Mouse (Mus musculus) forebrain, embryonic 13.5 days (tissue): Measurements from ENCODE around the gene Dnajc16. TPM values are rescaled to one million over a fixed set of nuclear protein-coding genes. Genes with fewer than 3 reads are reported as not detected.

ENCODE experiments used
- ATAC-seq: fragments of 200-750 bp; cut with Nextera tagmentation; 2 replicates; pipeline ENCODE4 v1.8.0; 2017
- H3K27ac ChIP-seq: fragments of 300-500 bp; sonication (generic); 2 replicates; pipeline ENCODE4 v1.5.1; 2015; ENCODE audit warnings: inconsistent platforms, mild to moderate bottlenecking, moderate library complexity
- H3K27me3 ChIP-seq: fragments of 300-500 bp; sonication (generic); 2 replicates; pipeline ENCODE4 v1.6.1; 2015; ENCODE audit warnings: mild to moderate bottlenecking, inconsistent platforms
- H3K36me3 ChIP-seq: fragments of 300-500 bp; sonication (generic); 2 replicates; pipeline ENCODE4 v1.6.1; 2015; ENCODE audit warnings: mild to moderate bottlenecking, inconsistent platforms; ENCODE audit not compliant: poor library complexity, severe bottlenecking
- H3K4me1 ChIP-seq: fragments of 300-500 bp; sonication (generic); 2 replicates; pipeline ENCODE4 v1.6.1; 2015; ENCODE audit warnings: inconsistent platforms
- H3K4me2 ChIP-seq: fragments of 300-500 bp; sonication (generic); 2 replicates; pipeline ENCODE4 v1.6.1; 2015; ENCODE audit warnings: inconsistent platforms, mild to moderate bottlenecking, moderate library complexity
- H3K4me3 ChIP-seq: fragments of 300-500 bp; sonication (generic); 2 replicates; pipeline ENCODE4 v1.5.1; 2015; ENCODE audit warnings: mild to moderate bottlenecking, inconsistent platforms
- H3K9ac ChIP-seq: fragments of 300-500 bp; sonication (generic); 2 replicates; pipeline ENCODE4 v1.6.1; 2015; ENCODE audit warnings: mild to moderate bottlenecking, inconsistent platforms
- H3K9me3 ChIP-seq: fragments of 300-500 bp; sonication (generic); replicated peaks from 2 replicates; pipeline ENCODE4 v1.6.1; 2016; ENCODE audit warnings: inconsistent platforms
- WGBS: fragments of 180-500 bp; shearing (Covaris S2); methylation state at CpG from one replicate; pipeline ENCODE4 v1.1.7; 2015; 5-methylcytosine and 5-hydroxymethylcytosine counted together
- polyA plus RNA-seq: library from polyadenylated mRNA; unstranded; fragments of >200 nt; fragmentation: Nextera tagmentation; extraction: Ambion mirVana; gene quantifications from 2 replicates; pipeline ENCODE4 v1.2.1, GENCODE M21; 2015

Gene Dnajc16
- polyA plus RNA-seq, 1 experiment from 2014 or later = 4.7 TPM

- Histone ChIP-seq H3K27me3 (no peaks in the 10 kb centered on the region), H3K4me1 (0 out of 2 replicates have a peak, but pooled peaks cover 6% of the 10 kb centered on the region), H3K4me2 (no peak overlapping the region), H3K27ac (no peak overlapping the region), H3K9me3 (no peaks in the 10 kb centered on the region), H3K9ac (no peak overlapping the region), H3K4me3 (no peak overlapping the region), H3K36me3 (peaks cover 32% of the 10 kb centered on the region)
- whole genome bisulfite sequencing = 79% methylated on average over 2 of the region's 2 CpGs
- no peak for ATAC-seq
Measured at GRCm38 (mm10) chr4:141715027-141715426, 75.7 kb downstream of the Dnajc16 start.

GRCm38 (mm10) chr4:141713598-141714142 lies 77.1 kb downstream of the Dnajc16 start:
- no peak overlapping the region for H3K4me3 ChIP-seq
- peaks cover 44% of the 10 kb centered on the region for H3K36me3 ChIP-seq
- 88% methylated on average over 5 of the region's 5 CpGs for WGBS
- no peak overlapping the region for H3K27ac ChIP-seq
- H3K4me2 ChIP-seq = no peak overlapping the region
- no peaks in the 10 kb centered on the region for H3K27me3 ChIP-seq
- no peaks in the 10 kb centered on the region for H3K9me3 ChIP-seq
- H3K4me1 ChIP-seq = no peaks in the 10 kb centered on the region
- no peak overlapping the region for H3K9ac ChIP-seq
- no peak for ATAC-seq

GRCm38 (mm10) chr4:141711250-141711649 lies 79.5 kb downstream of the Dnajc16 start:
- Histone ChIP-seq H3K27me3 (no peaks in the 10 kb centered on the region), H3K4me2 (no peak overlapping the region), H3K27ac (no peak overlapping the region), H3K36me3 (peaks cover 65% of the 10 kb centered on the region), H3K4me1 (no peaks in the 10 kb centered on the region), H3K9me3 (no peaks in the 10 kb centered on the region), H3K4me3 (no peak overlapping the region), H3K9ac (no peak overlapping the region)
- whole genome bisulfite sequencing = 97% methylated on average over 1 of the region's 1 CpGs
- no peak for ATAC-seq

Other genes starting within 250 kb of the Dnajc16 start
- 11.1 and 13.9 TPM in 2 replicates for gene Fblim1, start 184.8 kb downstream of the Dnajc16 start, polyA plus RNA-seq
- gene Tmem82, start 172.3 kb downstream of the Dnajc16 start, polyA plus RNA-seq = 0.17 TPM in 1 of 2 replicates, not detected in the other
- gene Slc25a34, start 167.1 kb downstream of the Dnajc16 start, polyA plus RNA-seq = 0.08 and 0.13 TPM in 2 replicates
- 6.1 and 7.2 TPM in 2 replicates for gene Plekhm2, start 126.0 kb downstream of the Dnajc16 start, polyA plus RNA-seq
- 0.21 and 2.8 TPM in 2 replicates for gene Rsc1a1, start 105.3 kb downstream of the Dnajc16 start, polyA plus RNA-seq
- 14.7 TPM in 2 replicates for gene Ddi2, start 67.5 kb downstream of the Dnajc16 start, polyA plus RNA-seq
- not detected in 2 replicates for gene Agmat, start 44.3 kb downstream of the Dnajc16 start, polyA plus RNA-seq
- 14.7 and 15.6 TPM in 2 replicates for gene Casp9, start 2.7 kb upstream of the Dnajc16 start, polyA plus RNA-seq
- 0.15 TPM in 1 of 2 replicates, not detected in the other for gene Cela2a, start 35.2 kb upstream of the Dnajc16 start, polyA plus RNA-seq
- not detected in 2 replicates for gene Ctrc, start 55.4 kb upstream of the Dnajc16 start, polyA plus RNA-seq
- gene Efhd2, start 84.0 kb upstream of the Dnajc16 start, polyA plus RNA-seq = 85.2 and 86.3 TPM in 2 replicates
- gene Fhad1, start 224.2 kb upstream of the Dnajc16 start, polyA plus RNA-seq = 1.5 and 3.0 TPM in 2 replicates